Mouse (Mus musculus): ENCODE measurements around the gene Mindy4.
A peak's percentile ranks its signal among the peaks of the same experiment; 100 is the strongest.
"Not testable (repeated sequence)": the region's sequence is repeated elsewhere in the genome, so short reads cannot be mapped to it uniquely, and the experiment has no call there.

The Mindy4 gene

GRCm38 (mm10) chr6:55202913-55203910 lies at the start of gene Mindy4:
Gene Mindy4, plus strand, starts transcription at chr6:55203383.
- DNase-seq (ENCODE audit: low spot score in 2 of 2): peak; percentile 69 to 72

GRCm38 (mm10) chr6:55159256-55159655 lies 43.9 kb upstream of the Mindy4 start:
- DNase-seq (ENCODE audit: low spot score in 2 of 2): no peak

GRCm38 (mm10) chr6:55161311-55161761 lies 41.8 kb upstream of the Mindy4 start:
- DNase-seq (ENCODE audit: low spot score in 2 of 2): no peak

- no peak for DNase-seq (ENCODE audit: low spot score in 2 of 2)
These were observed 40.1 kb upstream of the Mindy4 start for GRCm38 (mm10) chr6:55163046-55163584.

GRCm38 (mm10) chr6:55166777-55167463 lies 36.3 kb upstream of the Mindy4 start:
- peak; percentile 54 to 86 for DNase-seq (ENCODE audit: low spot score in 2 of 2)

GRCm38 (mm10) chr6:55169818-55170217 lies 33.4 kb upstream of the Mindy4 start:
- DNase-seq (ENCODE audit: low spot score in 2 of 2): no peak

- no peak for DNase-seq (ENCODE audit: low spot score in 2 of 2)
These were observed 31.5 kb upstream of the Mindy4 start for GRCm38 (mm10) chr6:55171638-55172037.

GRCm38 (mm10) chr6:55173171-55173570 lies 30.0 kb upstream of the Mindy4 start:
- DNase-seq (ENCODE audit: low spot score in 2 of 2): no peak

GRCm38 (mm10) chr6:55173941-55174349 lies 29.2 kb upstream of the Mindy4 start:
- no peak for DNase-seq (ENCODE audit: low spot score in 2 of 2)

- no peak for DNase-seq (ENCODE audit: low spot score in 2 of 2)
These were observed 28.4 kb upstream of the Mindy4 start, which contains the start of gene Inmt for GRCm38 (mm10) chr6:55174741-55175181. Gene Inmt, minus strand, starts transcription at chr6:55175043.

- DNase-seq (ENCODE audit: low spot score in 2 of 2): no peak
These were observed 27.7 kb upstream of the Mindy4 start for GRCm38 (mm10) chr6:55175456-55175855.

GRCm38 (mm10) chr6:55175892-55176291 lies 27.3 kb upstream of the Mindy4 start:
- no peak for DNase-seq (ENCODE audit: low spot score in 2 of 2)

- DNase-seq (ENCODE audit: low spot score in 2 of 2): no peak
These were observed 26.0 kb upstream of the Mindy4 start for GRCm38 (mm10) chr6:55177060-55177732.

- no peak for DNase-seq (ENCODE audit: low spot score in 2 of 2)
These were observed 23.6 kb upstream of the Mindy4 start for GRCm38 (mm10) chr6:55179560-55179959.

GRCm38 (mm10) chr6:55182655-55183430 lies 20.3 kb upstream of the Mindy4 start:
- no peak for DNase-seq (ENCODE audit: low spot score in 2 of 2)

GRCm38 (mm10) chr6:55187827-55188226 lies 15.4 kb upstream of the Mindy4 start:
- DNase-seq (ENCODE audit: low spot score in 2 of 2): not testable (repeated sequence)

GRCm38 (mm10) chr6:55189406-55189805 lies 13.8 kb upstream of the Mindy4 start:
- DNase-seq (ENCODE audit: low spot score in 2 of 2): no peak

GRCm38 (mm10) chr6:55191537-55191936 lies 11.6 kb upstream of the Mindy4 start:
- no peak for DNase-seq (ENCODE audit: low spot score in 2 of 2)

- no peak for DNase-seq (ENCODE audit: low spot score in 2 of 2)
These were observed 10.0 kb upstream of the Mindy4 start for GRCm38 (mm10) chr6:55193171-55193570.

- no peak for DNase-seq (ENCODE audit: low spot score in 2 of 2)
These were observed 4.1 kb upstream of the Mindy4 start for GRCm38 (mm10) chr6:55199047-55199446.

GRCm38 (mm10) chr6:55203931-55204330 lies 748 bp downstream of the Mindy4 start:
- no peak for DNase-seq (ENCODE audit: low spot score in 2 of 2)
